Mouse (Mus musculus) spleen, adult 2 months (tissue): Measurements from ENCODE around the gene Krt10.

ENCODE experiments used
- CTCF ChIP-seq: fragments of 200-500 bp; IDR thresholded peaks from 2 replicates; pipeline ENCODE4 v1.5.1; 2011; ENCODE audit warnings: mild to moderate bottlenecking, inconsistent platforms; ENCODE audit not compliant: insufficient read depth, insufficient read length, insufficient replicate concordance; ENCODE audit errors: extremely low read depth
- POLR2A ChIP-seq: fragments of 200-500 bp; IDR thresholded peaks from 2 replicates; pipeline ENCODE4 v1.6.1; 2011; ENCODE audit warnings: low read depth, low read length, inconsistent platforms

DNA sequence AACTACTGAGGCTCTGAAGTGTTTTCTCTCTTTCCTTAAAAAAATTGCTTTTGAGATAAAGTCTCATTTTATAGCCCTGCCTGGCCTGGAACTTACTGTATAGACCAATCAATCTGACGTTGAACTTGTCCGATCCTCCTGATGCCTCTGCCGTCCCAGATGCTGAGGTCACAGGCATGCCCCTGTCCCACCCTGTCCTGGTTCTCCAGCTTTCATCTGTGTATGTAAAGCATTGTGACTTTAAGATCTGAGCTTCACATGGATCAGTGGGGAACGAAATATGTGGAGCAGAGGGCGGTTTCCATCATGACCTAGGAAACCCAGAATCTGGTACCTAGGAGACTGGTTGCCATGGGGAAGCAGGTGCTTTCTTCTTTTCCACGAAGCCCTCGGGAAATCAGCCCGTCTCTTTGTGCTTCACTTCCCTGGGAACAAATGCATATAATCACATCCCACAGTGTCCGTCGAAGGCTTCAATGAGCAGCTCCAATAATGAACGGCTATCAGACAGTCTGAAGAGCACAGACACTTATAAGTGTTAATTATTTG, 49.8 kb downstream of the Krt10 start:
- TF ChIP-seq CTCF (no peak), POLR2A (no peak)
